Mouse (Mus musculus): ENCODE measurements around the gene Stox2.

- TF ChIP-seq EP300 (IDR thresholded peaks at IDR 0.05) (no peak), CTCF (IDR thresholded peaks at IDR 0.05) (peak; percentile 39; the same call in 1 of the 2 replicates)
Observed at GRCm38 (mm10) chr8:47205472-47205871, 240.7 kb downstream of the Stox2 start.

Measured in lung, postnatal 0 days (tissue).